Mouse (Mus musculus) lung, embryonic 16.5 days (tissue): ENCODE results near the gene Serpina12. TPM values are rescaled to one million over a fixed set of nuclear protein-coding genes. Genes with fewer than 3 reads are reported as not detected.
A peak's percentile ranks its signal among the peaks of the same experiment; 100 is the strongest.

Source experiments
- ATAC-seq: fragments of 200-750 bp; cut with Nextera tagmentation; 2 replicates; pipeline ENCODE4 v1.8.0; 2017; ENCODE audit warnings: low read depth, mild to moderate bottlenecking, moderate library complexity
- H3K27ac ChIP-seq: fragments of 300-500 bp; sonication (generic); 2 replicates; pipeline ENCODE4 v1.5.1; 2014; ENCODE audit warnings: mild to moderate bottlenecking, control low read depth, low read length
- H3K27me3 ChIP-seq: fragments of 300-500 bp; sonication (generic); 2 replicates; pipeline ENCODE4 v1.6.1; 2014; ENCODE audit warnings: low read depth, low read length, mixed read lengths; ENCODE audit not compliant: control insufficient read depth, insufficient read depth
- H3K36me3 ChIP-seq: fragments of 300-500 bp; sonication (generic); 2 replicates; pipeline ENCODE4 v1.6.1; 2014; ENCODE audit warnings: low read length; ENCODE audit not compliant: control insufficient read depth, insufficient read depth
- H3K4me1 ChIP-seq: fragments of 300-500 bp; sonication (generic); replicated peaks from 2 replicates; pipeline ENCODE4 v1.6.1; 2014; ENCODE audit warnings: low read length, mixed read lengths; ENCODE audit not compliant: control insufficient read depth, insufficient read depth
- H3K4me2 ChIP-seq: fragments of 300-500 bp; sonication (generic); 2 replicates; pipeline ENCODE4 v1.6.1; 2014; ENCODE audit warnings: low read depth, low read length, control low read depth
- H3K4me3 ChIP-seq: fragments of 300-500 bp; sonication (generic); 2 replicates; pipeline ENCODE4 v1.5.1; 2014; ENCODE audit warnings: mild to moderate bottlenecking, low read length, control low read depth
- H3K9ac ChIP-seq: fragments of 300-500 bp; sonication (generic); 2 replicates; pipeline ENCODE4 v1.6.1; 2014; ENCODE audit warnings: low read length, control low read depth
- H3K9me3 ChIP-seq: fragments of 300-500 bp; sonication (generic); 2 replicates; pipeline ENCODE4 v1.6.1; 2016; ENCODE audit warnings: low read length; ENCODE audit not compliant: control insufficient read depth
- WGBS: fragments of 180-500 bp; shearing (Covaris S2); extraction: QIAGEN DNeasy Blood & Tissue Kit; methylation state at CpG from one replicate; pipeline ENCODE4 v1.1.7; 2014; 5-methylcytosine and 5-hydroxymethylcytosine counted together
- polyA plus RNA-seq: library from polyadenylated mRNA; unstranded; fragments of >200 nt; fragmentation: Nextera tagmentation; extraction: Ambion mirVana; gene quantifications from 2 replicates; pipeline ENCODE4 v1.2.1, GENCODE M21; 2015

Gene Serpina12
- polyA plus RNA-seq = 0.14 TPM in 1 of 2 replicates, not detected in the other

DNA sequence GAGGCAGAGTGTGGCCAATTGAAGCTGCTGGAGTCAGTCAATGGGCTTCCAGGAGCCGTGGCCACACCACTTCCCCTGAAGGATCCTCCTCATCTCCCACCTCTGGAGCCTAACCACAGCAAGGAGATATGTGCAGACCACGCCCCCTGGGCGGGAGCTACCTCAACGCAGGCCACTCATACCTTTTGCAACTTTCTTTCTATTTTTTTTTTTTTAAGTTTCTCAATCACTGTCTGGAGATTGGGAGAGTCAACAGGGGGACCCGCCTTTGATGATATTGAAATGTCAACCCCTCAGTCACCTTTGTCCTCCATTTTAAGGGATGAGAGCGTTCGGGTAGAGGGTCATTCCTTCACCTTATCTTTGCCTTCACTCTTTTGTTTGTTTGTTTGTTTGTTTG is at the start of gene Serpina12:
Gene Serpina12, minus strand, starts transcription at position 101 of the 400 bp plus-strand sequence.
- Histone ChIP-seq H3K9ac (no peak within 1 kb of the TSS), H3K4me2 (no peak within 1 kb of the TSS), H3K4me3 (no peak within 1 kb of the TSS), H3K27me3 (no peaks in the 10 kb centered on the region), H3K36me3 (no peaks in the 10 kb centered on the region), H3K4me1 (no peaks in the 10 kb centered on the region), H3K27ac (no peak within 1 kb of the TSS), H3K9me3 (peaks cover 3% of the 10 kb centered on the region; the same call in 1 of the 2 replicates)
- ATAC-seq = no peak
- 79% methylated on average over 7 of the region's 7 CpGs for WGBS

- H3K36me3 ChIP-seq = no peaks in the 10 kb centered on the region
- H3K9me3 ChIP-seq = no peaks in the 10 kb centered on the region
- no peaks in the 10 kb centered on the region for H3K4me1 ChIP-seq
- no peaks in the 10 kb centered on the region for H3K27me3 ChIP-seq
- no peak overlapping the region for H3K4me2 ChIP-seq
- ATAC-seq = no peak
- no peak overlapping the region for H3K4me3 ChIP-seq
- 82% methylated on average over 1 of the region's 1 CpGs for WGBS
- H3K9ac ChIP-seq = no peak overlapping the region
- H3K27ac ChIP-seq = no peak overlapping the region
Observed at GRCm38 (mm10) chr12:104091303-104091702, 47.1 kb upstream of the Serpina12 start.

- 61% methylated on average over 2 of the region's 2 CpGs for WGBS
- Histone ChIP-seq H3K9me3 (no peaks in the 10 kb centered on the region), H3K36me3 (no peaks in the 10 kb centered on the region)
Observed at GRCm38 (mm10) chr12:104090119-104090518, 45.9 kb upstream of the Serpina12 start.

GRCm38 (mm10) chr12:104072286-104072685 is 28.0 kb upstream of the Serpina12 start:
- no peak overlapping the region for H3K27ac ChIP-seq
- H3K27me3 ChIP-seq = no peaks in the 10 kb centered on the region
- no peak for ATAC-seq
- H3K4me2 ChIP-seq = no peak overlapping the region
- no peaks in the 10 kb centered on the region for H3K36me3 ChIP-seq
- H3K9ac ChIP-seq = no peak overlapping the region
- no peaks in the 10 kb centered on the region for H3K9me3 ChIP-seq
- H3K4me3 ChIP-seq = no peak overlapping the region
- WGBS = 66% methylated on average over 5 of the region's 5 CpGs
- no peaks in the 10 kb centered on the region for H3K4me1 ChIP-seq

More at GRCm38 (mm10) chr12:104090119-104090518, 45.9 kb upstream of the Serpina12 start:
- Histone ChIP-seq H3K27ac (no peak overlapping the region), H3K4me2 (no peak overlapping the region), H3K4me1 (no peaks in the 10 kb centered on the region), H3K9ac (no peak overlapping the region), H3K4me3 (no peak overlapping the region), H3K27me3 (no peaks in the 10 kb centered on the region)
- ATAC-seq = no peak

DNA sequence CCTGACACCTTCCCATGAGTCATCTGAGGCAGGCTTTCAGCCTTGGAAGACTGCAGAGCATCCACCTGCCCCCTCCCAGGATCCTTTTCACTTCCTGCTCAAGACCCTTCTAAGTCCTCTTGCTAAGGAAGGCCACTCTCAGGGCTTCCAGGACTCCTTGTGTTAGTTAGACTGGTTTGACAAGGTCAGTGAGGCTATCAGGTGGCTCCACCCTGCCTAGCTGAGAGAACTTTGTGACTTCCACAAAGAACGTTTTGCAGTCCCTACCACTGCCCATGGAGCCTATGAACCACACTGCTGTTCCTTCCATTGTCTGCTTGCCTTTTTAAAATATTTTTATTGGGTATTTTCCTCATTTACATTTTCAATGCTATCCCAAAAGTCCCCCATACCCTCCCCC is 27.5 kb upstream of the Serpina12 start:
- 10% methylated on average over 1 of the region's 1 CpGs for WGBS
- H3K27me3 ChIP-seq = no peaks in the 10 kb centered on the region
- no peak overlapping the region for H3K4me2 ChIP-seq
- no peak for ATAC-seq
- no peak overlapping the region for H3K27ac ChIP-seq
- no peaks in the 10 kb centered on the region for H3K36me3 ChIP-seq
- no peaks in the 10 kb centered on the region for H3K4me1 ChIP-seq
- H3K9ac ChIP-seq = no peak overlapping the region
- H3K9me3 ChIP-seq = no peaks in the 10 kb centered on the region
- no peak overlapping the region for H3K4me3 ChIP-seq

DNA sequence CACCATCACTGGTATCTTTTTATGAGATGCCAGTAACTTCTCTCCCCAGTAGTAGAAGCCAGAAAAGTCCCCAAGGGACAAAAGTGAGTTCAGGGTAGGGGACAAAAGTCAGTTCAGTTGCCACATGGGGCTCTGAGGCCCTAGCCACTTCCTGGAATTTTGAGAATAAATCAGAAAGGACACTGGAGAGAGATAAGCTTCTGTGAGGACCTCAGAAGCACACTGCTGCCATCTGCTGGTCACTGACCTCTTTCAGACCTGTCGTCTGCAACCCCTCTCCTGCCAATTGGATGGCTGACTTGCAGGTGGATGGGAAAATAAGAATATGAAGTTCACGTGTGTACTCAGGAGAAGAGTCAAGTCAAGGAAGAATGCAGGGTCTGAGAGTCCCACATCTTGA is 25.4 kb upstream of the Serpina12 start:
- no peak overlapping the region for H3K4me2 ChIP-seq
- no peak overlapping the region for H3K27ac ChIP-seq
- no peaks in the 10 kb centered on the region for H3K27me3 ChIP-seq
- ATAC-seq = peak; percentile 45; the same call in 1 of the 2 replicates
- H3K36me3 ChIP-seq = no peaks in the 10 kb centered on the region
- H3K9me3 ChIP-seq = no peaks in the 10 kb centered on the region
- no peak overlapping the region for H3K4me3 ChIP-seq
- H3K9ac ChIP-seq = no peak overlapping the region
- 0% methylated on average over 2 of the region's 2 CpGs for WGBS
- no peaks in the 10 kb centered on the region for H3K4me1 ChIP-seq

DNA sequence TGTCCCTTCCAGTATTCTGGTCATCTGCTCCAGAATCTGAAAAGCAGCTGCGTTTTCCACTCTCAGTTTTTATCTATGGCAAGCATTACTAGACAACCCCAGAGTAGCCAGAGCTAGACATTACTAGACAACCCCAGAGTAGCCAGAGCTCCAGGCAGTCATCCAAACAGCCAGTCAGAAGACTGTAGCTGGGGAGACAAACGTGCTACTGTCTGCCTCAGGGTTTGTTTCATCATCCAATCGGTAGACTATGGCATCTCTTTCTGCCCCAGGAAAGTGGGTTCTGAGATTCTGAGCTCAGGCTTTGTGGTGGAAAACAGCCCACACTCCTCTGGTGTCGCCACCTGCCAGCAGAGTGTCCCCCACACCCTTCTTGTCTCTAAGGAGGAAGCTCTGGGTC is 23.3 kb upstream of the Serpina12 start:
- no peak overlapping the region for H3K27ac ChIP-seq
- peak; percentile 80 for ATAC-seq
- no peaks in the 10 kb centered on the region for H3K36me3 ChIP-seq
- no peaks in the 10 kb centered on the region for H3K4me1 ChIP-seq
- H3K9ac ChIP-seq = peak overlapping the region; percentile 47
- peak overlapping the region; percentile 45 for H3K4me2 ChIP-seq
- 18% methylated on average over 4 of the region's 4 CpGs for WGBS
- no peaks in the 10 kb centered on the region for H3K27me3 ChIP-seq
- no peaks in the 10 kb centered on the region for H3K9me3 ChIP-seq
- peak overlapping the region; percentile 35 for H3K4me3 ChIP-seq

DNA sequence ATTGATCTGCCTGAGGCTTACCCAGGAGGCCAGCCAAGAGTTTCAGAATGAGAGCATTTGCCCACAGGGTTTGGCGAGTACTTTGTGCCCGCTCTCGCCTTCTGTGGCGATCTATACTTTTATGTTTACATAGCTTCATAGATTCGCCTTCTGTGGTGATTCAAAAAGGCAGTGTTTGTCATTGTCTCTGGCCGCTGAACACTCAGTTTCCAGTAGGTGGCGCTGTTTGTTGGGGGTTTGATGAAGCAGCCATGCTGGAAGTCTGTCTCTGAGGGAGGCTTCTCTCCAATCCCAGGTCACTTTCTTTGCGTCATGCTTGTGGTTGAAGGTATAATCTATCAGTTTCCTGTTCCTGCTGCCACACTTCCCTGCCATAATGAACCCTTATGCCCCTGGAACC is 22.0 kb upstream of the Serpina12 start:
- WGBS = 23% methylated on average over 8 of the region's 8 CpGs
- H3K27me3 ChIP-seq = no peaks in the 10 kb centered on the region
- H3K9me3 ChIP-seq = no peaks in the 10 kb centered on the region
- no peaks in the 10 kb centered on the region for H3K36me3 ChIP-seq
- H3K4me1 ChIP-seq = no peaks in the 10 kb centered on the region
- H3K9ac ChIP-seq = no peak overlapping the region
- H3K4me2 ChIP-seq = no peak overlapping the region
- ATAC-seq = no peak
- H3K4me3 ChIP-seq = no peak overlapping the region
- H3K27ac ChIP-seq = no peak overlapping the region

GRCm38 (mm10) chr12:104064996-104065395 is 20.8 kb upstream of the Serpina12 start:
- no peak overlapping the region for H3K4me3 ChIP-seq
- WGBS = 70% methylated on average over 4 of the region's 4 CpGs
- H3K27ac ChIP-seq = no peak overlapping the region
- no peaks in the 10 kb centered on the region for H3K9me3 ChIP-seq
- H3K4me1 ChIP-seq = no peaks in the 10 kb centered on the region
- ATAC-seq = no peak
- no peak overlapping the region for H3K9ac ChIP-seq
- no peaks in the 10 kb centered on the region for H3K36me3 ChIP-seq
- no peak overlapping the region for H3K4me2 ChIP-seq
- H3K27me3 ChIP-seq = no peaks in the 10 kb centered on the region

GRCm38 (mm10) chr12:104064532-104064931 is 20.3 kb upstream of the Serpina12 start:
- Histone ChIP-seq H3K27ac (no peak overlapping the region), H3K4me1 (no peaks in the 10 kb centered on the region), H3K4me2 (no peak overlapping the region), H3K4me3 (no peak overlapping the region), H3K9ac (no peak overlapping the region), H3K9me3 (no peaks in the 10 kb centered on the region), H3K36me3 (no peaks in the 10 kb centered on the region), H3K27me3 (no peaks in the 10 kb centered on the region)
- 45% methylated on average over 4 of the region's 4 CpGs for WGBS
- ATAC-seq = no peak
